Mouse (Mus musculus) urinary bladder, postnatal 25 days (tissue): ENCODE results near the gene Khk.

ENCODE experiments used
- DNase-seq: peaks from one replicate; pipeline ENCODE4 v3.0.0; 2022; ENCODE audit warnings: low spot score

Khk gene

GRCm38 (mm10) chr5:30934725-30935461 is 13.7 kb downstream of the Khk start:
- DNase-seq, result no peak

- DNase-seq, result no peak
Measured at GRCm38 (mm10) chr5:30943004-30943403, 21.8 kb downstream of the Khk start.

GRCm38 (mm10) chr5:30944344-30944743 is 23.1 kb downstream of the Khk start:
- DNase-seq, result no peak

- peak; percentile 60 for DNase-seq
Measured at GRCm38 (mm10) chr5:30944956-30945781, 23.9 kb downstream of the Khk start, which contains the start of gene Cgref1. TSS of gene Cgref1 (minus strand) at chr5:30945591.

GRCm38 (mm10) chr5:30948620-30949019 is 27.4 kb downstream of the Khk start:
- no peak for DNase-seq

- DNase-seq, result peak; percentile 86
Measured at GRCm38 (mm10) chr5:30949654-30950326, 28.6 kb downstream of the Khk start.

GRCm38 (mm10) chr5:30950451-30950850 is 29.2 kb downstream of the Khk start:
- no peak for DNase-seq

DNA sequence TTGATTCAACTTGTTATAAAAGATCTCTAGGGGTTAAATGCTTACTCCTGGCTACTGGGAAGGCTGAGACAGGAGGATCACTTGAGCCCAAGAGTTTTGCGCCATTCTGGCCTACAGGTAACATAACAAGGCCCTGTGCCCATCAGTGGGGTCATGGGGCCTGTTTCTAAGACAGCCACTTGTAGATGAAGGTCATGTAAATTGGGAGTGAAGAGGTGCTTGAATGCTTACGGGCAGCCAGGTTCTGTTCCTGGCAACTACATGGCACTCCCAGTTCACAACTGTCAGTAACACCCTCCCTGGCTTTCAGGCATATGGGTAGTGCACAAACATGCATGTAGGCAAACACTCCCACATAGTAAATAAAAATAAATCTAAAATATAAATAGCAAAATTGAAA is 29.7 kb downstream of the Khk start:
- no peak for DNase-seq

- no peak for DNase-seq
Measured at GRCm38 (mm10) chr5:30951706-30952105, 30.5 kb downstream of the Khk start.

DNA sequence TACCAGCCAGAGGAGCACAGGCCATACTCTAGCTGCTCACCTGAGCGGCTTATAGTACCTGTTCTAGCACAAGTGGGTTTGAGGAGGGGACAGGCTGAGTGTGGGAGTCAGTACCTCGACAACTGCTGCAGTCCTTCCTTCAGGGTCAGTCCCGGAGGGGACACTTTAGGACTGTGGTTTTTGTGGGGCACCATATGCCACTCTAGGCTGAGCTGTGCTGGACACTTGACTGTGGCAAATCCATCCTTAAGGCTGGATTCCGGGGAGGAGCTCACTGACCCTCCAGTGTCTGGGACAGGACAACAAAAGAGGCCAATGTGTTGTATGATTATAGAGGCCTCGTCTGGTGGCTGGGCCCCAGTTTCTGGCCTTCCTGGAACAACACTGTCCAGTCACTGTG is 31.3 kb downstream of the Khk start:
- DNase-seq, result no peak

- DNase-seq, result no peak
Measured at GRCm38 (mm10) chr5:30954065-30954464, 32.8 kb downstream of the Khk start.

DNA sequence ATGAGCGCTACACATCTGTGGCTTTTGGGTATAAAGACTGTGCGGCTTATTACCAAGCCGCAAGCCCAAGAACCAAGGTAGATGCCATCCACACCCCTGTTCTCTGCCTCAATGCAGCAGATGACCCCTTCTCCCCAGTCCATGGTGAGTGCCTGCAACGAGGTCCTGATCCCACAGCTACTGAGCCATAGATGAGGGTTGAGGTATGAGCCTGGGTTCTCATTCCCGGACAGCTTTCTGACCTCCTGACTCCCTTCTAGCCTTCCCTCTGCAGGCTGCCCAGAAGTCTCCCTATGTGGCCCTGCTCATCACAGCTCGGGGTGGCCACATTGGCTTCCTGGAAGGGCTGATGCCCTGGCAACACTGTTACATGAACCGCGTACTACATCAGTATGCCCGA is 33.3 kb downstream of the Khk start:
- no peak for DNase-seq

GRCm38 (mm10) chr5:30955751-30956150 is 34.5 kb downstream of the Khk start:
- no peak for DNase-seq

DNA sequence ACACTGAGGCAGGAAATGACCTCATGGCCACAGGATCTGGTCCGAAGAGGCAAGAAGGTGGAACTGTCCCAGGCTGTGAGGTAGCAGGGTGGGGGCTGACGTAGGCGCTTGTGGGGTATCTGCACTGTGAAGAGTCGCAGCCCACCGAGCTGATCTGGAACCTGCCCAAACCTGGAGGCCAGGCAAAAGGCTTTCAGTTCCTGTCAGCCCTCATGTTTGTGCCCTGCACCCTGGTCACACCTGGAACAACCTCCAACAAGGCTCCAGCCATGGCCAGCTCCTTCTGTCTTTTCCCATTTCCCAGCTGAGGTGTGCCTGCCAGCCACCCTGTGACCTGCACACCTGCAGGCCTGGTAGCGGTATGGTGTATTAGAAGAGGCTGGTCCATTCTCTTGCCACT is 36.7 kb downstream of the Khk start:
- no peak for DNase-seq

- DNase-seq, result no peak
Measured at GRCm38 (mm10) chr5:30959198-30959854, 38.1 kb downstream of the Khk start.

GRCm38 (mm10) chr5:30959966-30960501 is 38.8 kb downstream of the Khk start, which contains the start of gene Preb:
TSS of gene Preb (minus strand) at chr5:30960361.
- DNase-seq, result peak; percentile 99

DNA sequence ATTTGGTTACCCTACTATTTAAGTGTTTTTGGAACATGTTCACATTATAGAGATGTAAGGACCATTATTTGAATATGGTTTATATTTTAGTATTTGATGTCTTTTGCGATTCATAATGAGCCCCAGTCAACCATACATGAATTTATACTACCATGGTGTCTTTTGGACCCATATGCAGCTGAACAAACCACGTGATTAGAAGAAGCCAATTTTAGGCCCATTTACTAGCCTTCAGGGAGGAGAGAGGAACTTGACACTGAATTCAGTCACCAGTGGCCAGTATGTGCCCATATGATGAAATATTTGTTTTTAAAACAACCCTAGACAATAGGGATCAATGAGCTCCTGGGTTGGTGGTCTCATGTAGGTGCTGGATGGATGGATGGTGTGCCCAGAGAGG is 39.6 kb downstream of the Khk start:
- DNase-seq, result no peak

DNA sequence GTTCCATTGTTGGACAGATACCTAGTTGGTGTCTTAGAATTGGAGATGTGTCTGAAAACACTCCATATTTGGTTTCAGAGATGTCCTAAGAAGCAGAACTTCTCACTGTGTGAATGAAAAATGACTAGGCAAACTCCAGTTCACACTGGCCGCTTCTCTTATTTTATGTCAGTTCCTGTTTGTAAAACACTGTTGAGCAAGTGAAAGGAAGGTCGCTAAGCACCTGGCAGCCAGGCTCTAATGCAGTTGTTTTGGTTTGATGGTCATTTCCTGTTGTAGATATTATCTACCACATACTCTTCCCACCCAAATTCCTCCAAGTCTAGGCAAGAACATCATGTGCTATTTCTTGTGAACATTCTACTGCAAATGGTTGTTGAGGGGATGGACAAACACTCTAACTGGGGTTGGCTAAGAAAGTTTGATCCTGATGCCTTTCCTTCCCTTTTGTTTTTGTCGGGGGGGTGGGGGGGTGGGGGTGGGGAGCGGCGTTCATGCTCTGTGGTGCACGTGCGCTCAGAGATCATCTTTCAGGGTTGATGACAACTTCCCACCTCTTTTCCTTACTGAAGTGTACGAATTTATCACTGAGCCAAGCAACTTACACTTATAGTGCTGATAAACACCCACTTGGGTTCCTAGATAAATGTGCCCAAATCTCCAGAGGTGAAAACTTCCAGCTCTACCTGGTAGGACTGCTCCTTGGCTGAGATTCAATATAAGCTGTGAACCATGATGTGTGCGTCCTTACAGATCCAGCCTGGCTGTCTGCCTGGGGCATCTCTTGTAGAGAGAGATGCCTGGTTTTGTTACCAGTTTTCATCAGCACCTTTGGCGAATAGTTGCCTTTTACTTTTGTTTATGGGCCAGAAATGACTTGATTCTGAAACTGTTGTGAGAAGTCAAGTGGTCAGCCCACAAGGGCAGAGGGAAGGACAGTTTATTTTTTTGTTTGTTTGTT is 40.6 kb downstream of the Khk start:
- DNase-seq, result no peak

DNA sequence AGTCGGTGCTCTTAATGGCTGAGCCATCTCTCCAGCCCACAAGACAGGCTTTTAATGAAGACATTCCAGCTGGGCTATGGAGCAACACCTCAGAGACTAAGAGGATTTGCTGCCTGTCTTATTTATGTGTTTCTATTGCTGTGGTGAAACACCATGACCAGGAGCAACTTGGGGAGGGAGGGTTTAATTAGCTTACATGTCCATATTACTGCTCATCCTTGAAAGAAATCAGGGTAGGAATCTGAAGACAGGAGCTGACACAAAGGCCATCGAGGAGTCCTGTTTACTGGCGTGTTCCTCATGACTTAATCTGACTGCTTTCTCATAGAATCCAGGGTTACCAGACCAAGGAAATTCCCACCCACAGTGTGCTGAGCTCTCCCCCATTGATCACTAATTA is 42.7 kb downstream of the Khk start:
- DNase-seq, result no peak

- no peak for DNase-seq
Measured at GRCm38 (mm10) chr5:30966189-30966588, 45.0 kb downstream of the Khk start.

DNA sequence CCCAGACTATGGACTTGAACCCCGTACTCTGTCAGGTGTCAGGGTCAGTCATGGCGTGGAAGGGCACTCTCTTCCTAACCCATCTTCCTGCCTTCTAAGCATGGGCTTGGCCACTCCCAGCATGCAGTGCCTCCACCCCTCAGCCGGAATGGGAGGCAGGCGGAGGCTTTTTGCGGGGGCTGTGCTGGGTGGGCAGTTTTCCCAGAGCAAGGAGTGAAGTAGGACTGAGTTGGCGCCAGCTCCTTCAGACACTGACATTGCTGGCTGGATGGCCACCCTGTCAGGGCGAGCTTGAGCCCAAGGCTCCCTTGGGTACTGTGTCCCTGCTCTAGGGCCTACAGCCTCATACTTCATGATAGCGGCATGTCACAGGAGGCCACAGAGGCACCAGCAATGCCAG is 47.2 kb downstream of the Khk start, which contains the start of gene Tcf23:
Gene Tcf23 (plus strand): TSS at position 247 of the 400 bp plus-strand sequence.
- peak; percentile 26 for DNase-seq
